Comparison of ENCODE assay signal across 14 mouse cellular contexts in the genomic region with DNA sequence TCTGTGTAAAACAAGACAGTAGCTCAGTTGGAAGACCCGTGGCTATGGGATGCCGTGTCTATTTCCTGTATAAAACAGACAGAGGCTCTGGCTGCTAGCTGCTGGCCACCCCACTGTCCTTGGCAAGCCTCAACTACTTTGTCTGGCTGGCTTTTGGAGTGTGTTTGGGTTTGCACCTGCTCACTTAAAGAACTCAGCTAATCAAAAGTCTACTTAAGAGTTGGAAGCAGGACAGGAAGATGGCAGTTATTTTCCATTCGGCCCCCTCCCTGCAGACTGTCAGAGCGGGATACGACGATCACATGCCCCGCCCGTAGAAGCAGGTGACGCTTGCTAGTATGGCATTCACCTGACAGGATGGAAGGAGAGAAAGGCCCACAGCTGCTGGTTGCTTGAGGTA. TPM values are rescaled to one million over a fixed set of nuclear protein-coding genes. Genes with fewer than 3 reads are reported as not detected.
DNase-seq lines count a peak whose midpoint lies in the region; ATAC-seq and TF ChIP-seq lines count a peak whose summit lies in the region.
"Had no signal": no experiment of that assay in that cellular context is flagged by ENCODE, and none has a peak within 500 bp of the region (broad histone marks: within the 10 kb centered on the region; RNA-seq: fewer than 3 reads in every experiment).

No protein-coding gene starts in this region.

- no peaks in the 10 kb centered on the region for H3K27me3 ChIP-seq in hindbrain, embryonic 15.5 days
- H3K27me3 ChIP-seq in hindbrain, embryonic 12.5 days = no peaks in the 10 kb centered on the region
- H3K27me3 ChIP-seq in midbrain, postnatal 0 days (ENCODE audit: insufficient read depth, low read length) = no peaks in the 10 kb centered on the region
- H3K27me3 ChIP-seq in midbrain, embryonic 16.5 days (ENCODE audit: control insufficient read depth, insufficient read depth, low read depth, low read length) = no peaks in the 10 kb centered on the region
- H3K27me3 ChIP-seq: embryonic facial prominence, embryonic 12.5 days; stomach, embryonic 15.5 days had no signal

- ATAC-seq in hindbrain, embryonic 15.5 days (ENCODE audit: low FRiP score, low read depth) = peak; percentile 55; the same call in 1 of the 2 replicates
- no peak for ATAC-seq in hindbrain, embryonic 12.5 days (ENCODE audit: low FRiP score)
- ATAC-seq in midbrain, postnatal 0 days (ENCODE audit: low FRiP score) = no peak
- ATAC-seq in midbrain, embryonic 16.5 days = no peak; the same call in 1 of the 2 replicates

- no peaks in the 10 kb centered on the region for H3K9me3 ChIP-seq in hindbrain, embryonic 15.5 days
- no peaks in the 10 kb centered on the region for H3K9me3 ChIP-seq in hindbrain, embryonic 12.5 days (replicated peaks)
- H3K9me3 ChIP-seq in midbrain, postnatal 0 days (ENCODE audit: low read length) = no peaks in the 10 kb centered on the region
- no peaks in the 10 kb centered on the region for H3K9me3 ChIP-seq in midbrain, embryonic 16.5 days (replicated peaks; ENCODE audit: control insufficient read depth, low read length, poor library complexity, severe bottlenecking)
- H3K9me3 ChIP-seq: embryonic facial prominence, embryonic 12.5 days; liver, embryonic 15.5 days; stomach, embryonic 15.5 days had no signal

- H3K36me3 ChIP-seq in hindbrain, embryonic 15.5 days = no peaks in the 10 kb centered on the region
- H3K36me3 ChIP-seq in hindbrain, embryonic 12.5 days = no peaks in the 10 kb centered on the region
- H3K36me3 ChIP-seq in midbrain, postnatal 0 days (ENCODE audit: insufficient read depth, low read length) = no peaks in the 10 kb centered on the region
- H3K36me3 ChIP-seq in midbrain, embryonic 16.5 days (ENCODE audit: control insufficient read depth, insufficient read depth, low read length) = no peaks in the 10 kb centered on the region
- H3K36me3 ChIP-seq: embryonic facial prominence, embryonic 12.5 days; liver, embryonic 15.5 days; stomach, embryonic 15.5 days had no signal

- WGBS in hindbrain, embryonic 15.5 days = 83% methylated on average over 9 of the region's 9 CpGs
- 88% methylated on average over 9 of the region's 9 CpGs for WGBS in hindbrain, embryonic 12.5 days
- WGBS in midbrain, postnatal 0 days = 76% methylated on average over 9 of the region's 9 CpGs
- WGBS in midbrain, embryonic 16.5 days = 82% methylated on average over 9 of the region's 9 CpGs

- peak; percentile 48 for DNase-seq in gastrocnemius, adult 18-20 months (ENCODE audit: low spot score)
- no peak for DNase-seq in gastrocnemius, postnatal 14 days
- peak; percentile 59 for DNase-seq in midbrain, postnatal 0 days (ENCODE audit: low spot score)
- DNase-seq in adrenal gland, adult (ENCODE audit: inconsistent age in 2 of 2, low spot score in 1 of 2) = no peak
- DNase-seq: cerebellum, adult 9-10 months; kidney, adult 9 months; right cerebral cortex, postnatal 4 days; thymus, postnatal 25 days had no signal

- intact Hi-C loops in gastrocnemius, postnatal 14 days (cut with DNase I; ENCODE audit: low total_unique reads) = loop anchor here (5.0 kb wide), 1 partner anchor 72 kb away; no protein-coding TSS in a partner anchor

- H3K4me1 ChIP-seq in hindbrain, embryonic 15.5 days (replicated peaks) = peaks cover 30% of the 10 kb centered on the region
- peaks cover 4% of the 10 kb centered on the region; the same call in 1 of the 2 replicates for H3K4me1 ChIP-seq in hindbrain, embryonic 12.5 days
- H3K4me1 ChIP-seq in midbrain, postnatal 0 days (ENCODE audit: insufficient read depth, low read length) = no peaks in the 10 kb centered on the region
- H3K4me1 ChIP-seq in midbrain, embryonic 16.5 days (ENCODE audit: control insufficient read depth, insufficient read depth, low read length) = peaks cover 2% of the 10 kb centered on the region; the same call in 1 of the 2 replicates

- H3K27ac ChIP-seq in hindbrain, embryonic 15.5 days (replicated peaks) = 0 out of 2 replicates have a peak overlapping the region, but pooled peaks have one; percentile 30
- no peak overlapping the region for H3K27ac ChIP-seq in hindbrain, embryonic 12.5 days
- H3K27ac ChIP-seq in midbrain, postnatal 0 days (ENCODE audit: low read depth, low read length) = no peak overlapping the region
- H3K27ac ChIP-seq in midbrain, embryonic 16.5 days (ENCODE audit: low read length) = no peak overlapping the region
- H3K27ac ChIP-seq: embryonic facial prominence, embryonic 12.5 days; liver, embryonic 15.5 days; stomach, embryonic 15.5 days had no signal

- TF ChIP-seq CTCF in midbrain, postnatal 0 days (IDR thresholded peaks at IDR 0.05) = no peak

- H3K4me2 ChIP-seq in hindbrain, embryonic 15.5 days = no peak overlapping the region
- H3K4me2 ChIP-seq in hindbrain, embryonic 12.5 days (replicated peaks) = no peak overlapping the region
- H3K4me2 ChIP-seq in midbrain, postnatal 0 days (ENCODE audit: low read depth, low read length, poor library complexity, severe bottlenecking) = no peak overlapping the region
- H3K4me2 ChIP-seq in midbrain, embryonic 16.5 days (ENCODE audit: low read length) = no peak overlapping the region
- H3K4me2 ChIP-seq: embryonic facial prominence, embryonic 12.5 days; liver, embryonic 15.5 days; stomach, embryonic 15.5 days had no signal

- no peak overlapping the region for H3K9ac ChIP-seq in hindbrain, embryonic 15.5 days
- H3K9ac ChIP-seq in hindbrain, embryonic 12.5 days = no peak overlapping the region
- H3K9ac ChIP-seq in midbrain, postnatal 0 days (replicated peaks; ENCODE audit: low read length, poor library complexity, severe bottlenecking) = no peak overlapping the region
- no peak overlapping the region for H3K9ac ChIP-seq in midbrain, embryonic 16.5 days (ENCODE audit: low read depth, low read length)
- H3K9ac ChIP-seq: embryonic facial prominence, embryonic 12.5 days; liver, embryonic 15.5 days; stomach, embryonic 15.5 days had no signal

- H3K4me3 ChIP-seq in hindbrain, embryonic 15.5 days = no peak overlapping the region
- H3K4me3 ChIP-seq in hindbrain, embryonic 12.5 days = no peak overlapping the region
- H3K4me3 ChIP-seq in midbrain, postnatal 0 days (ENCODE audit: low read depth, low read length) = no peak overlapping the region
- no peak overlapping the region for H3K4me3 ChIP-seq in midbrain, embryonic 16.5 days (ENCODE audit: low read depth, low read length)
- H3K4me3 ChIP-seq: embryonic facial prominence, embryonic 12.5 days; liver, embryonic 15.5 days; stomach, embryonic 15.5 days had no signal

RNA-seq across cellular contexts. Expression of gene Lifr, which starts 54.5 kb away (rescaled TPM):
- 10 to 100 TPM; 47.9 to 50.9 TPM for total RNA-seq in gastrocnemius, adult 18-20 months (2021)
- total RNA-seq in gastrocnemius, postnatal 14 days (2021) = 10 to 100 TPM; 40.2 to 52.2 TPM
- 18.3 and 19.9 TPM in 2 replicates for polyA plus RNA-seq in hindbrain, embryonic 15.5 days (2015; fragmentation: Nextera tagmentation; extraction: Ambion mirVana)
- 16.5 and 18.3 TPM in 2 replicates for polyA plus RNA-seq in hindbrain, embryonic 12.5 days (2016; fragmentation: Nextera tagmentation; extraction: Ambion mirVana)
- total RNA-seq in midbrain, postnatal 0 days (2014; rRNA removed) = 28.0 and 31.8 TPM in 2 replicates
- 10.3 and 12.2 TPM in 2 replicates for polyA plus RNA-seq in midbrain, postnatal 0 days (2015; fragmentation: Nextera tagmentation; extraction: Ambion mirVana)
- polyA plus RNA-seq in midbrain, embryonic 16.5 days (2015; fragmentation: Nextera tagmentation; extraction: Ambion mirVana) = 8.0 and 9.5 TPM in 2 replicates

Comparison
In these comparisons a context has a peak if more than half of its experiments do, and no peak if none do; other contexts are left out.
1. DNase-seq: peak in gastrocnemius, adult 18-20 months (single experiment) and midbrain, postnatal 0 days (single experiment); none in gastrocnemius, postnatal 14 days (single experiment) and adrenal gland, adult (0 of 2).